In the genomic region with DNA sequence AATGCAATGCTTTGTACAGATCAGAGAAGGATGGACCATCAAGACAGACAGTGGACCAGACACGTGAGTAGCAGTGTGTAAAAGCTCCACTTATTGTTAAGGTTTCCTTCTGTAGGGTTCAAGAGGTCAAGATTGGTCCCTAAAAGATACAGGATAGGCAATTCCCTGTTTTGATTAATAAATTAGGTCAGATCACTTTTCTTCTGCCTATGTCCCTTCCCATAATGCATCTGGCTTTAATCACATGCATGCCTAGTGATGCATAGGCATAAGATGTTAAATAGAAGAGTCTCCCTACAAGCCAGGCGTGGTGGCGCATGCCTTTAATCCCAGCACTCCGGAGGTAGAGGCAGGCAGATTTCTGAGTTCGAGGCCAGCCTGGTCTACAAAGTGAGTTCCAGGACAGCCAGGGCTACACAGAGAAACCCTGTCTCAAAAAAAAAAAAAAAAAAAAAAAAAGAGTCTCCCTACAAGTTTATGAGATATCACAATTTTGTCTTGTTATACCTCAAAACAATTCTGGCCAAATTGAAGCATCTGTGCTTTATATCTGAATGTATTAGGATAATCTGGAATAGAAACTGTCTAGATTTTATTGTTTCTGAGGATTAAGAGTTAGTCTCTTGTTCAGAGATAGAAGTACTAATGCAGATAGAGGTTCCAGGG, we compare ENCODE assay signal across 33 mouse cellular contexts. TPM values are rescaled to one million over a fixed set of nuclear protein-coding genes. Genes with fewer than 3 reads are reported as not detected.
"Had no signal": no experiment of that assay in that cellular context is flagged by ENCODE, and none has a peak within 500 bp of the region (broad histone marks: within the 10 kb centered on the region; RNA-seq: fewer than 3 reads in every experiment).

No protein-coding gene starts in this region.

- H3K4me3 ChIP-seq: gastrocnemius, adult 2 months; heart, embryonic 10.5 days; heart, embryonic 12.5 days; hindbrain, embryonic 10.5 days; hindbrain, embryonic 12.5 days; intestine, embryonic 15.5 days; layer of hippocampus, adult 2 months; left cerebral cortex, adult 2 months; limb, embryonic 10.5 days; limb, embryonic 12.5 days had no signal

- H3K27me3 ChIP-seq: heart, embryonic 12.5 days; hindbrain, embryonic 12.5 days; intestine, embryonic 15.5 days; limb, embryonic 12.5 days had no signal

- H3K27ac ChIP-seq: gastrocnemius, adult 2 months; heart, embryonic 10.5 days; hindbrain, embryonic 10.5 days; hindbrain, embryonic 12.5 days; hindbrain, embryonic 14.5 days; intestine, embryonic 15.5 days; layer of hippocampus, adult 2 months; left cerebral cortex, adult 2 months; limb, embryonic 10.5 days; limb, embryonic 12.5 days had no signal

- H3K4me2 ChIP-seq: heart, embryonic 12.5 days; hindbrain, embryonic 12.5 days; hindbrain, embryonic 14.5 days; intestine, embryonic 15.5 days; limb, embryonic 12.5 days; liver, embryonic 11.5 days had no signal

- ATAC-seq: hindbrain, embryonic 16.5 days; inflammation-experienced regulatory T-cells, adult 6 months had no signal

- DNase-seq: gastrocnemius, adult 2 months; gastrocnemius, postnatal 10 days; gastrocnemius, postnatal 25 days; heart, adult 18-20 months; heart, postnatal 10 days; heart, postnatal 4 days; kidney, adult 18-20 months; kidney, postnatal 10 days; kidney, postnatal 25 days; kidney, postnatal 4 days; liver had no signal

- H3K9me3 ChIP-seq: heart, embryonic 10.5 days; heart, embryonic 12.5 days; hindbrain, embryonic 10.5 days; hindbrain, embryonic 12.5 days; intestine, embryonic 15.5 days; limb, embryonic 10.5 days; limb, embryonic 12.5 days had no signal

- H3K9ac ChIP-seq: heart, embryonic 12.5 days; hindbrain, embryonic 12.5 days; hindbrain, embryonic 14.5 days; intestine, embryonic 15.5 days; limb, embryonic 12.5 days had no signal

- H3K36me3 ChIP-seq: heart, embryonic 10.5 days; heart, embryonic 12.5 days; hindbrain, embryonic 10.5 days; hindbrain, embryonic 12.5 days; intestine, embryonic 15.5 days; limb, embryonic 10.5 days; limb, embryonic 12.5 days had no signal

- H3K4me1 ChIP-seq: heart, embryonic 10.5 days; heart, embryonic 12.5 days; hindbrain, embryonic 10.5 days; hindbrain, embryonic 12.5 days; limb, embryonic 10.5 days; limb, embryonic 12.5 days had no signal

RNA-seq across cellular contexts. Expression of gene Tmem45a2, which starts 28.5 kb away (rescaled TPM):
- total RNA-seq: gastrocnemius, adult 2 months; gastrocnemius, postnatal 10 days; gastrocnemius, postnatal 25 days; gastrocnemius, postnatal 4 days; granulocyte monocyte progenitor cell, adult 5-6 weeks; heart, adult 18-20 months; heart, adult 8-10 months; heart, postnatal 10 days; heart, postnatal 25 days; heart, postnatal 4 days; layer of hippocampus, adult 2 months; layer of hippocampus, postnatal 25 days; left cerebral cortex, adult 2 months; left cerebral cortex, postnatal 14 days had no signal
- polyA plus RNA-seq: heart, embryonic 10.5 days; heart, embryonic 12.5 days; heart, embryonic 16.5 days; hindbrain, embryonic 10.5 days; inflammation-experienced regulatory T-cells, adult 6 months; intestine, embryonic 15.5 days; kidney, embryonic 14.5 days; limb, embryonic 10.5 days; limb, embryonic 12.5 days; limb, embryonic 14.5 days; liver, embryonic 11.5 days had no signal
